Mouse (Mus musculus): ENCODE measurements around the gene Mgat5.

The Mgat5 gene

DNA sequence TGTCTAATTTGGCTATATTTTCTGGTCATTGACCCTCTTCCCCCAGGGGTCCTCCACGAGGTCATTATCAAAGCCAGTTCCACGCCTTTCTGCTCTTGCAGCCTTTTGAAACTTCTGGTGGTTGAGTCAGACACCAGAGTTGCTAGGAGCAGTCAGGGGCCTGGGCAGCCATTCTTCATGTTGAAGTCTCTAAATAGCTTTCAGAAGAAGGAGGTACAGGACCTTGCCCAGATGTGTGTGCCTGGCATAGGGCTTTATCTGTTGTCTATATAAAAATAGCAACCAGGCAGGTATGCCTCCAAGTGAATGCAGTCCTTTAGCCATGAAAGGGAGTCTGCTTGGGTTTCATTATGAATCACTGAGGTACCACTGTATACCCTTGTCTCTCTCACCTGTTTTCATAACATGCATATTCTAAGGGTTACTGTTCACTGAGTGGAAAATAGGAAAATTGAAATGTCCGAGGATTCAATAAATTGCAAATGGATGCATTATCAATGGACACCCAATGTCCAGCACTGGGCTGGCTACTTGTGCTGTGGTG, 141.9 kb downstream of the Mgat5 start:
- no peak for DNase-seq

DNA sequence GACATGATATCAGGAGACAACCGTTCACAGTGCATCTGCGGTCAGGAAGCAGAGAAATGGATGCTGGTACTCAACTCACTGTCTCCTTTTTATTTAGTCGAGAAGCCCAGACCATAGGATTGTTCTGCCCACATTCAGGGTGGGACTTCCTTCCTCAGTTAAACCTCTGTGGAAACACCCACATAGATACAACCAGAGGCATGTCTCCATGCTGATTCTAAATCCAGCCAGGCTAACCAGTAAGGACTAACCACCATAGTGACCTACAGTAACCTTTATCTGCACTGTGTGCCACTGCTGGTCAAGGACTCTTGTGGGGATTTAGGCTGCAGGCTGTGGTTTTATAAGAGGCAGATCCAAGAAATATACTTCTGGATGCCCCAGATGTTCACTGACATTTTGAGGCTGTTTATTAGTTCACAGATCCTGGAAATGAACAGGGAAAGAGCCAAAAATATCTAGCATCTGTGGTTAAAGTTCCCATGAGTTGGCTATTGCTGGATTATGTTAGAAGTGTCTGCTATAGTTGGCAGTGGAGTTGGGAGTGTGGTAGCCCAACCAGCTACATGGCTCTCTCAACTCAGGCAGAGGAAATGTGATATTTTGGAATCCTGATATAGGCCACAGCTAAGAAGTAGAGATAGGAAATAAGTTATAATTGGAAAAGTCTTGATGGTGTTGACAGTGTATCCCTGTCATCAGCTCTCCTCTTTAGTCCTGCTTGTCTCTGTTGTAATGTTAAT, 143.2 kb downstream of the Mgat5 start:
- no peak for DNase-seq

DNA sequence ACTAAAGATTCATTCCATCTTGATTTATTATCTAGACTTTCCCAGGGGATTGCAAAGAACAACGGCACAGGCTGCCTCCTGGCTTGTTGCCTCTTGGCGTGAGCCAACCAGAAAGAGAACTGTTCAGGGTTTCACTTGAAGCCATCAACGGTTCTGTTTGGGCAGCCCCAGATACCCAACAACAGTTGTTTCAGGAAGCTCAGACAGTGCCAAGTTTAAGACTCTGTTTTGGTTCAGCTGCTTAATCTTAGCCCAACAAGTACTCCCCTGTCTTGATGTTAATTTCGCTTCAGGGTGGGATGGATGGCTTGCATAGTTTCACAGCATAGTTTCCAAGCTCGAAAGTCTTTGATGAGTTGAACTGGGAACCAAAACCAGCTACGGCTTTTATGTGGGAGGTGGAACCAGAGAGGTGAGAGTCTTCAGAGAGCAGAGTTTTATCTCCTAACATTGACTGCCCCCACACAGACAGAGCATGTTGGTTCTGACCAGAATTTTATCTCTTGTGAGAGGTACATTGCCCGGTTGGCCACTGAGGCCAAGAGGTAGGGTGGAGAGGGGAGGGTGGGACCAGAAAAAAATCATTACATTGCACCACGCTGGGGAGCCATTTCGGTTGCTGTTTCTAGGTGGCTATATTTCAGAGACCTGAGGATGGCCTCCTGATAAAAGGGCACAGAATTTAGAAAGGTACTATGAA, 144.0 kb downstream of the Mgat5 start:
- no peak for DNase-seq

DNA sequence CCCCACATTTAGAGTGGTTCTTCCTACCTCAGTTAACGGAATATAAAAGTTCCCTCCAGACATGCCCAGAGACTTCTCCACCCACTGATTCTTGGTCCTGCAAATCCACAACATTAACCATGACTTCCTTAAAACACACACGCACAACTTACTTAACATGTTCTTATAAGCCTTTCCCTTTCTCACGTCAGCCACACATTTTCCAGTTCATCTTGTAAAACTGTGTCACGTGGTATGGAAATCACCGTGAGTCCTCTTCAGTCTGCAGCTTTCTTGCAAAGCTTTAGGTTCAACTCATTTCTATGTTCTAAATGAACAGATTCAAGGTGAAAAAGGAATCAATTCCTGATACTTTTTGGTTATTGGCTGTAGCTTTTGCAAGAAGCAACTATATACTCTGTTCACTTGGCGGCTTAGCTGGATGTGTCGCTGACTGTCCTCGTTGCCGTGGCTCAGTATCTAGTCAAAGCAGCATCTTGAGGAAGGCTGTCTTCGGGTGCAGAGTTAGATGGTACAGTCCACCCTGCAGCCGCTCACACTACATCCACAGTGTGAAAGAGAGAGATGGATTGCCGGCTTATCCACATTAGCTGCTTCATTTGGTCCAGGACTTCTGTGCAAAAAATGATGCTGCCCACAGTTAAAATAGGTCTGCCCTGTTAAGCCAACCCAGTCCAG, 146.7 kb downstream of the Mgat5 start:
- no peak for DNase-seq

DNA sequence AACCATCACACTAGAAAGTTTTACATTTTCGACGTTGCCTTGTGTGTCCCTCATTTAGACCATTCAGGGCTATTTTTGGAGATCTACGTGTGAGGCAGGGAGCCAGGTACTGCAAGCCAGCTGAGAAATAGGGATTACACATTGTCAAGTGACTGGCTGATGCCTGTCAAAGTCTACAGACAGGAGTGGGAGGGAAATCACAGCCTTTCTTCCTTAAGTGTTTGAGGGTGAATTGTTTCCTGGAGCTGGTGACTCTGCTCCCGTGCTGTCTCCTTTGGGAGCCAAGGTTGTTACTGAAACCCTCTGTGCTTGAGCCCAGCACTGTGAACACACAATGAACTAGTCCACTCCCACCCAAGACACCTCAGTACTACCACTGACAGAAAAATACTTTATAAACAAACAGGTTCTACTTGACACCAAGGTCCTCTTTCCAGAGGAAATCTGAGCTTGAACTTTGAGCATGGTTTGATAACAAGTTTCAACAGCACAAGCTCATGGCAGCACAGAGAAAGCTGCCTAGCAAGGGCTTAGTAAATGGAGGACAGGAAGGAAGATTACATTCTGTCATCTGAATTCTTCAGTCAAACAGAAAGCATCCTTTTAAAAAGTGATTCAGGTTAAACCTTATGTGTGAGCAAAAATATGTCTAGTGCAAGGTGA, 147.4 kb downstream of the Mgat5 start:
- DNase-seq = no peak

DNA sequence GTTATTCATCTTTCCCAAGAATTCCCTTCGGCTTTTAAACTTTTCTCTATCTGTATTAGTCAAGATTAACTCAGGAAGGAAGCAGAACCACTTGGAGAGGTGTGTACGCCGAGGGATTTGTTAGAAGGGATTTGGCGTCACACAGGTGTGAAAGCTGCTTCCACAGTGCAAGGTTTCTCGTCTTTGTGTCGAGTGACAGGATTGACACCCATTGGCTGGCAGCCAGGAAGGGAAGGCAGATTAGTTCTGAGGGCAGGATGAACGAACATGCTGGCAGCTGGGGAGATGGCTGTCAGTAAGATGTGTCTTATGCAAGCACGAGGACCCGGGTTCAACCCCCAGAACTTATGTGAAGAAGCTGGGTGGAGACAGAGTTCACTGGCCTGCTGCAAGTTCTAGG, 148.6 kb downstream of the Mgat5 start:
- DNase-seq = peak; percentile 60

DNA sequence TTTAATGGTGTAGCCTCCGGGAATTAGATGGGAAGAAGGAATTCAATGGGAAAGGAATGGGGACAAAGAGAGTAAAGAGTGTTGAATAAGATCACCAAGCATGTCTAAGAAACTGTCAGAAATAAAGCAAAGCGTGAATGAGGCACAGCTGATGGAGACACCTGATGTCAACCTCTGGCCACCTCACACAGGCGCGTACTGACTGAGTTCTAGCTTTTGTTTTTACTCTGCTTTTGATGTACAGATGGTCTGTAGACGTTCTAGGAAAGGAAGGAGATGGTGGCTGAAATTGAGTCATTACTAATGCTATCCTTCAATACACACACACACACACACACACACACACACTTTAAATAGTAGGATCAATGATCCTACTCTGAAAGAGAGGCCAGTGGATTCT, 149.3 kb downstream of the Mgat5 start:
- DNase-seq = no peak

DNA sequence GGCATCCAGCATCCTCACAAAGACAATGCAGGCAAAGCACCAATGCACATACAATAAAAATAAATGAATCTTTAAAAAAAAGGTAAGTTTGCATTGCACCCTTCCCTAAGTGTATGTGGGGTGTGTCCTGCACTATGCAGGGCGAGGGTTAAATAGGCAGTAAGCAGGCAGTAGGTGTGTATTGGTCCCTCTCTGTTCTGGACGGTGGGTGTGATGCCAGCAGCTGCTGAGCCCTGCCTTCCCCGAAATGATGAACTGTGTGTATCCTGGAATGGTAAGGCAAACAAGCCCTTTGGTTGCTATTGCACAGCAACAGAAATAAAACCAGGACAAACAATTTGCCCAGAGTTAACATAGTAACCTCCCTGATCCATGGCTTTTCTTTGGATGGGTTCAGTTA, 150.2 kb downstream of the Mgat5 start:
- DNase-seq = no peak

DNA sequence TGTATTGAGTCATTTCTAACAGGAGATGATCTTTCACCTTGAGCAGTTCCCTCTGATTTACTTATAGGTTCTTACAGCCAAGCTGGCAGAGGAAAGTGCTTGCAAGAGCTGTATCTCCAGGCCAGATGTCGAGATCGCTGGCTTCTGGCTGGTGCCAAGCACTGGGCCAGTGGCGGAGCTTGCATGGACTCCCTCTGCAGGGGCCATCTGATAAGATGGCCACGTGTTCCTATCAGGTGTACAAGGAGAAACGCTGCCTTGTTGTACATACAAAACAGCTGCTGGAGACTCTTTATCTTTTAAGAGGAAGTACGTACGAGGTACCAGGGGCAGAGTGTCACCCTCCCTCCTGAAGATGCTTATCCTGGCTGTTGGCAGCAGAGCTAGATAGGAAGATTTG, 158.8 kb downstream of the Mgat5 start:
- DNase-seq = no peak

DNA sequence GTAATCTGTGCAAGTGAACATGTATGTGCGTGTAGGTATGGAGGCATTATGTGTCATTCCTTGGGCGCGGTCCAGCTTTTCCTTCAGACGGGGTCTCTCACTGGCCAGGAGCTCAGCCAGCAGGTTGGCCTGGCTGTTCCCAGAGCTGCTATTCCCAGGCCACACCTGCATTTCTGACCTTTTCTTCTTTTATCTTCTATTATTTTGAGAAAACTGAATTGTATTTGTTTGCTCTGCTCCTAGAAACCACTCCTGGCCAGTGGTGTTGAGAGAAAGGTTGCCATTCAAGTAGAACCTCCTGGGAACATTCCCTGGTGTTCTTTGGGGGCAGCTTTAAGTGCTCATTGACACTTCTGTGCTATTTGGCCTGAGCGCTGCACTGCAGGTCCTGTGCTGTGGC, 160.9 kb downstream of the Mgat5 start:
- DNase-seq = no peak

DNA sequence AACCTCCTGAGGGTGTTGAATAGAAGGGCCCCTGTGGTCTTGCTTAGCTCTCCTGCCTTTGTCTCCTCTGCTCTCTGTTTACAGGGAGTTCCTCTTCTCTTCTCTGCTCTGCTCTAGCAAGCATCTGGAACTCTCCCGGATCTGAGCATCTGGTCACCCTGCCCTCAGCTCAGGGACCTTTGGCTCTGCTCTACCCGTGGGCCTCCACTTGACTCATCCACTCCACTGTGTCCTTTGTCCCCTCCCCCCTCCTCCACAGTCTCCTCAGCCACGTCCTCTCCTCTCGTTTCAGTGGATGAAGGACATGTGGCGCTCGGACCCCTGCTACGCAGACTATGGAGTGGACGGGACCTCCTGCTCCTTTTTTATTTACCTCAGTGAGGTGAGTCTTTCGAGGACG, 161.3 kb downstream of the Mgat5 start:
- no peak for DNase-seq

DNA sequence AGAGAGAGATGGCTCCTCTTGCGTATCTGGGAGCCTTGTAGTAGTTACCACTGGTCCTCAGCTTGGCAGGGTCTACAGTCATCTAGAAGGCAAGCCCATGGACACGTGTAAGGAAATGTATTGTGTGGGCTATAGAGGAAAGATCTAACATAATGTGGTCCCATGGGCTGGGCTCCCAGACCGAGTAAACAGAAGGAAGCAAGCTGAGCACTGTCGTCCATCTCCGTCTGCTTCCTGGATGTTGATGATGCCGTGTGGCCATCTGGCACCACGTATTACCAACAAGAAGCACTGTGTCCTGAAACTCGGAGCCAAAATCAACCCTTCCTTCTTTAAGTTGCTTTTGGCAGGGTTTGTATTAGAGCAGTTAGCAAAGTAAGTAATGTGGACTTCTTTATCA, 163.7 kb downstream of the Mgat5 start:
- DNase-seq = no peak

DNA sequence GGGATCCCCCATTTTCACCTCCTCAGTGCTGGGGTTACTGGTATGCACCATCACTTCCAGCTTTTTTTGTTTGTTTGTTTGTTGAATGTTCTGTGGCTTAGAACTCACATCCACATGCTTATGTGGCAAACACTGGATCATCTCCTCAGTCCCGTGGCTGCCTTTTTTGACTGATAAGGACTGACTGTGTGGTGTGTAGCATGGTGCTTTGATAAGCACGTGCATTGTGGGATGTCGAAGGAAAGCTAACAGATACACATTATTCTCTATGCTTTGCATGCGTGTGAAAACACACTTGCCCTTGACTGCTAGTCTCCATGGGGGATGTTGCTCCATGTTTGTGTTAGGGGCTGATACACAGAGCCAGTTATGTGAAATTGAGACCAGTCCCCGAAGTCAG, 164.7 kb downstream of the Mgat5 start:
- DNase-seq = no peak

DNA sequence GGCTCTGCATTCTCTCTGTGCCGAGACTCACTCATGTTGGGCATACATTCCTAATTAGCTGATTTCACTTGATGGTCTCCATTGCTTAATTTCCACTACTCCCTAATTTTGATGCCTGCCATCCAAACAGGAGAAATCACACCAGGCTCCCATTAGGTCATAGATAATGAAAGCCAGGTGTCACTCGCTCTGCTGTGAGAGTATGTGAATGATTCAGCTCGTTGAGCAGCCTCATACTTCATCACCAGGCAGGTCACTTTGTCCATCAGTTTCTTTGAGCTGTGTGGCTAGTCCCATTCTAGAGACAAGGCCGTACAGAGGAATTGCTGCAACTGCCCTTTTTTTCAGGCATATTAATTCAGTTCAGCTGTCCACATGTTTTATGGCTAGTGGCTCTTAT, 167.3 kb downstream of the Mgat5 start:
- no peak for DNase-seq

DNA sequence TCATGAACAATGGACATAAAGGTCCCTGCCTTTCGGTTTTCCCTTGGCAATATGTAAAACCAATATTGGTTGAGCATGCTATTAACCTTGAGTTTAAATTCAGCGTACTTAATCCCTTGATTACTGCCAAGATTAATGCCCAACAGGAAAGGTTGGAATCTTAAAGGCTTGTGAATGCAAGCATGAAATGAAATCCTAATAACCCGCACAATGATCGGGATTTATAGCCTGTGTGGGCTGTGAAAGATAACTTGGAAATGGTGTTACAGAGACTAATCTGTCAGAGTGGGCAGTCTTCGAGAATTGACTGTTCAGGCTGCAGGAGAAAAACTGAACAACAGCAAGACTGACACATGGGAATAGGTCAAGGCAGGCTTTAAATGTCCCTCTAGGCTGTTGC, 168.7 kb downstream of the Mgat5 start:
- no peak for DNase-seq

DNA sequence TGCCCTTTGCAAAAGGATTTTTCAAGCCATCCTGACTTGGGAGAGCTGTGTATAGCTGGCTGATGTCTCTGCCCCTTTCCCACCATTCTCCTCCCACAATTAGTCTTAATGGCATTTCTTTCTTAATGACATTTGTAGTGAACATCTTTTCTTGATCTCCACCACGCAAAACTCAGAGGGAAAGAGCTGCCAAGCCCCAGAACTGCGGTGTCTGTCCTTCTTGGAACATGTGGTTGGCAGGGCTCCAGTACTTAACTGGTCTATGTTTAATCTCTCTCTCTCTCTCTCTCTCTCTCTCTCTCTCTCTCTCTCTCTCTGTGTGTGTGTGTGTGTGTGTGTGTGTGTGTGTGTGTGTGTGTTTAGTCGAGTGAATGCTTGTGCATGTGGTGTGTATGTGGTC, 169.3 kb downstream of the Mgat5 start:
- DNase-seq = no peak

DNA sequence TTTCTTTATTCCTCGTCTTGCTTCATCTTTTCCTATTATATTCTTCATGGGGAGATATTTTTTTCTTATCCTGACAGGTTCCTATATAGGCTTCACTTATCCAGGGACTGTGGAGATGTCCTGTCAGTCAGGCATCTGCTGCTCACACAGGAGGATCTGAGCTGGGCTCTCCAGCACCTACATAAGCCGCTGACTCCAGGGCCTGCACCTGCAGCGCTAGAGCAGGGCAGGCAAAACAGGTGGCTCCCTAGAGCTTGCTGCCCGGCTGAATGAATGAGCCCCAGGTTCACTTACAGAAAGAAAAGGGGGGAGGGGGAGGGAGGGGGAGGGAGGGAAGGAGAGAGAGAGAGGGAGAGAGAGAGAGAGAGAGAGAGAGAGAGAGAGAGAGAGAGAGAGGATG, 175.3 kb downstream of the Mgat5 start:
- DNase-seq = no peak

DNA sequence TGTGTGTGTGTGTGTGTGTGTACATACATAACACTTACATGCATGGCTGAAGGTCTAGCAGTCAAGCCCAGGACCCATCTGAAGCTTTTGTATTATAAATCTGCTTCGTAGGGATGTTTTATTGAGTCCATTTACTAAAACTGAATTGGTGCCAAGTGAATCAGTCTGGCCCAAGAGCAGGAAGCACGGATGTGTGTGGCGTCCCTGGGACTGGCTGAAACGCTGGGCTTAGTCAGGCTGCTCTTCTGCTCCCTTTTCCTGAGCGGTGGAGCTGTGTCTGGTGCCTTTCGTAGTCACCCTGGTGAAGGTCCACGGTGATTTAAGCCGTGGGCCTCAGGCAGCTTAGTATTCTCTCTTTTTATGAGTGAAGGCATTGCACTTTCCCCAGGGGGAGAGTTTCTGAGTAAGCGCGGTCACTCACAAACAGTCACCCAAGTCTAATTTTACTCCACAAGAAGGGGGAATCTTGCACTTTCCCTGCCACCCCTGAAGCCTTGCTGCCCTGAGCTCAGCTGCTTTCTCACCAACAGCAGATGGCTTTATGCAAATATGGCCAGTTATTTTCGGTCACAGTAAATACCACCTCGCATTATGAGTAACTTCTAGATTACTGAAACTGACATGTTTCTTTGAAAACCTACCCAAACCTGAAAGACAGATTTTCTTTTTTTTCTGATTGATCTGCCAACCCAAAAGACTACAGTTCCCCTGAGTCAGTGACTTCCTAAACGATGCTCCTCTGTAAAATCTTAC, 176.1 kb downstream of the Mgat5 start:
- no peak for DNase-seq

DNA sequence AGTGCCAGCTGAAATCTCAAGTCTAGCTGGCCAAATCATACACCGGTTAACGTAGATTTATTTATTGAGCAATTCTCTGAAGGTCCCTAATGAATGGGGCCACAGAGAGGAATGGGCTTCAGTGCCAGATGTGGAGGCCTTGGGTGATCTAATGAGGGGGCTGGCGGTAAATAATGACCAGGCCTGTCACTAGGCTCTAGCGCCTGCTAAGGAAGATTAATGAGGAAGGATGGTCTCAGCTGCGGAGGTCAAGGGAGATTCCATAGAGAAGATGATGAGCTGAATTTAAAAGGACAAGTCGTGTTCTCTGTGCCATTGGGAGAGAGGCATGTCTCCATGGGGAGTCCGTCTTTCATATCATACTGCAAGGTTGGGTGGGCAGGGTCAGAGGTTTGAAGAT, 178.3 kb downstream of the Mgat5 start:
- peak; percentile 45 for DNase-seq

DNA sequence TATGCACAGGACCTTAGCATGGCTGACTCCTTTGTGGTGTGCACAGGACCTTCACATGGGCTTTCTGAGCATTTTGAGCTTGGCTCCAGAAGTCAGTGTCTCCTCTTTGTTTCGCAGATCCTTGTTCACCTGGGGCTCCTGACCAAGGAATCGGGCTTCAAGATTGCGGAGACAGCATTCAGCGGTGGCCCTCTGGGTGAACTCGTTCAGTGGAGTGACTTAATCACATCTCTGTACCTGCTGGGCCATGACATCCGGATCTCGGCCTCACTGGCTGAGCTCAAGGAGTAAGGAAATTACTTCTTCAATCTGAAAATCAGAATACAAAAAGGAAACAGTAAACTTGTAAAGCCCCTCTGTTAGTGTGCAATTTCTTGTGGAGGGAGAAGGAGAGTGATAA, 182.4 kb downstream of the Mgat5 start:
- no peak for DNase-seq

DNA sequence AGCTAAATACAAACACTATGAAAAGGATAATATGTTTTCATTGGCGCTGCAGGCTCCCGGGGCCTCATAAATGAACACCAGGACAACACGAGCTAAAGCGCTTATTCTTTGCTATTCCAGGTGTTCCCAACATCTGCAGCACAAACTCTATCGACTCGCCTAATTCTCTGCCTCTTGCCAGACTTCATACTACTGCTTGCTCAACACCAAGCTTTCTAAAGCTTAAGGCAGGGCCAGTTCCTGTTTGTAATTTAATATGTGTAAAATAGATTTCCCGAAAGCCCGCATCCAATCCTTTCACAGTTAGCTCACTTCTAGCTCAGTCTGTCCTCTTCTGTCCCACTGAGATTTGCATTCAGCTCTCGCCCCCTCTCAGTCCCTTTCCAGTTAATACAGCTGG, 182.8 kb downstream of the Mgat5 start:
- no peak for DNase-seq

DNA sequence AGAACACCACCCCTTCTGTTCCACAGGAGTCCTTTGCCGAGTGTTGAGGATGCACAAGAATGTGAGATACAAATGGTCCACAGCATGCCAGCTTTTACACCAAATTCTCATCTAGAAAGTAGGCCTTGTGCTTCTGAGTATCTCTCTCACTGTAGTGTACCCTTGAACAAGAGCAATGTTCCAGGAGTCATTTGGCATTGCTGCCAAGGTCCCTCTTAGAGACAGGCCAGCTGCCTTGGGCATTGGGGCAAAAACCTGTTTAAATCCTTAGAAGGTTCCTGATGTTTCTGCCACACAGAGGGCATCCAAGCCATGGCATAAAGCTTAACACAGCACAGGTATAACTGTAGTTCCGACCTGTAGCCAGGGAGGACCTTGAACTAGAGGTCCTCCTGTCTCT, 189.9 kb downstream of the Mgat5 start:
- no peak for DNase-seq

DNA sequence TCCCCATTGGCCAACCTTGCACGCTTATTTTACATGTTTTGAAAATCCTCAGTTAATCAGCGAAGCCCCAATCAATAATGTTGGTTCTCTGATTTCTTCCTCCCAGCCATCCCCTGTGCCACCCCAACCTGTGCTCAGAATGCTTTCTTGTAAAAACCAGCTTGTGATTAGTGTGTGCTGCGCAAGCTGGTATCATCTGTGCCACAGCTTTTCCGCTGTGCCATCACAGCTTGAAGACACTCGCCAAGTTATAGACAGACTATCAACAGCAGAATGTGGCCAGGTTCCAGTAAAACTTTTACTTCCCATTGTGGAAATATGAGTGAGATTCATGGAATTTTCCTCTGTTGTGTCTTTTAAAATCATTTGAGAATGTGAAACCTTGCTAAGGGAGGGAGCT, 190.9 kb downstream of the Mgat5 start:
- DNase-seq = no peak

Data from retina, postnatal 1 day (tissue).